Comparison of ENCODE assay signal across 20 mouse cellular contexts in the genomic region with DNA sequence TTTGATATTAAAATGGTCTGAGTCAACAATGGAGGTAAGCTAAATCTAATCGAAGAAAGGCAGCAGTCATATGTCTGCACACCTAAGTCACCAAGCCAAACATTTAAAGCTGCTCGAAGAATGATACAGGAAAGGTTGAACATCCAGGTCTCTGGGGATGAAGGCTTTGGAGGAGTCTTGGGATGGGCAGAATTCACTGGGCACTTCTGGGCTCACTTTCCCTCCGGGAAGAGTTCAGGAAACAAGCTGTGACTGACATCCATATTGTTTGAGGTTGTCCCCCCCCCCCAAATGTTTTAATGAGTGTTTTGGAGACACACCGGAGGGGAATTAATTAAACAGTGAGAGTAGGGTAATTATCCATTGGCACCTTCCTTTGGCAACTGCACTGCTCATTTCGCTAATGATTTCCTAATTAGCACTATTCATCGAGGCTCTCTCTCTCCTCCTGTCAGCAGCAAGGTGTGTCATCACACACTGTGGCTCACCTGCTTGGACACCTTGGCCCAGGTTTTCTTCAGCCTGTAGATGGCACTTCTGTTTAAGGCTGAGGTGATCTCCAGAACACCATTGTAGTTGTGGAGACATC. TPM values are rescaled to one million over a fixed set of nuclear protein-coding genes. Genes with fewer than 3 reads are reported as not detected.
A peak's percentile ranks its signal among the peaks of the same experiment; 100 is the strongest.
DNase-seq lines count a peak whose midpoint lies in the region; ATAC-seq and TF ChIP-seq lines count a peak whose summit lies in the region.
"Had no signal": no experiment of that assay in that cellular context is flagged by ENCODE, and none has a peak within 500 bp of the region (broad histone marks: within the 10 kb centered on the region; RNA-seq: fewer than 3 reads in every experiment).

No protein-coding gene starts in this region.

- peak; percentile 76; the same call in 1 of the 2 replicates for ATAC-seq in forebrain, embryonic 12.5 days (ENCODE audit: low FRiP score)
- ATAC-seq in forebrain, postnatal 0 days, result no peak
- ATAC-seq in hindbrain, embryonic 16.5 days, result peak; percentile 71
- no peak for ATAC-seq in hindbrain, embryonic 14.5 days (ENCODE audit: low FRiP score)
- ATAC-seq in neural tube, embryonic 15.5 days (ENCODE audit: low FRiP score), result peak; percentile 69; the same call in 1 of the 2 replicates
- ATAC-seq in forebrain, embryonic 16.5 days, result peak; percentile 47; the same call in 1 of the 2 replicates
- no peak for ATAC-seq in liver, embryonic 11.5 days (replicated peaks; ENCODE audit: low FRiP score)
- ATAC-seq: intestine, embryonic 15.5 days had no signal

- peaks cover 5% of the 10 kb centered on the region for H3K27me3 ChIP-seq in forebrain, embryonic 12.5 days
- H3K27me3 ChIP-seq in forebrain, postnatal 0 days (ENCODE audit: insufficient read depth, low read length), result no peaks in the 10 kb centered on the region
- H3K27me3 ChIP-seq in hindbrain, embryonic 16.5 days (replicated peaks; ENCODE audit: control insufficient read depth, insufficient read depth, low read length), result no peaks in the 10 kb centered on the region
- no peaks in the 10 kb centered on the region for H3K27me3 ChIP-seq in hindbrain, embryonic 14.5 days (ENCODE audit: control insufficient read depth, insufficient read depth, low read length)
- H3K27me3 ChIP-seq in neural tube, embryonic 15.5 days (replicated peaks), result no peaks in the 10 kb centered on the region
- no peaks in the 10 kb centered on the region for H3K27me3 ChIP-seq in forebrain, embryonic 16.5 days (replicated peaks; ENCODE audit: control insufficient read depth, insufficient read depth, low read length)
- H3K27me3 ChIP-seq in liver, embryonic 11.5 days (replicated peaks; ENCODE audit: control insufficient read depth, insufficient read depth, low read length), result no peaks in the 10 kb centered on the region
- H3K27me3 ChIP-seq: heart, embryonic 12.5 days; intestine, embryonic 15.5 days had no signal

- no peak overlapping the region for H3K4me3 ChIP-seq in forebrain, embryonic 12.5 days (replicated peaks)
- no peak overlapping the region for H3K4me3 ChIP-seq in forebrain, postnatal 0 days (ENCODE audit: low read depth, low read length)
- H3K4me3 ChIP-seq in hindbrain, embryonic 16.5 days (ENCODE audit: low read length), result no peak overlapping the region
- no peak overlapping the region for H3K4me3 ChIP-seq in hindbrain, embryonic 14.5 days (replicated peaks; ENCODE audit: low read length)
- H3K4me3 ChIP-seq in neural tube, embryonic 15.5 days (replicated peaks), result no peak overlapping the region
- H3K4me3 ChIP-seq in forebrain, embryonic 16.5 days (replicated peaks; ENCODE audit: low read length), result no peak overlapping the region
- H3K4me3 ChIP-seq in liver, embryonic 11.5 days (ENCODE audit: low read depth, low read length), result no peak overlapping the region
- H3K4me3 ChIP-seq: heart, adult 2 months; heart, embryonic 12.5 days; intestine, embryonic 15.5 days had no signal

- WGBS in forebrain, embryonic 12.5 days, result 64% methylated on average over 6 of the region's 6 CpGs
- WGBS in forebrain, postnatal 0 days, result 40% methylated on average over 6 of the region's 6 CpGs
- WGBS in hindbrain, embryonic 16.5 days, result 66% methylated on average over 6 of the region's 6 CpGs
- WGBS in hindbrain, embryonic 14.5 days, result 76% methylated on average over 6 of the region's 6 CpGs
- WGBS in neural tube, embryonic 15.5 days, result 53% methylated on average over 6 of the region's 6 CpGs
- WGBS in forebrain, embryonic 16.5 days, result 33% methylated on average over 6 of the region's 6 CpGs
- 84% methylated on average over 6 of the region's 6 CpGs for WGBS in liver, embryonic 11.5 days

- no peak for TF ChIP-seq CTCF in forebrain, postnatal 0 days (IDR thresholded peaks at IDR 0.05; ENCODE audit: low read depth)

- H3K36me3 ChIP-seq in forebrain, embryonic 12.5 days (replicated peaks), result no peaks in the 10 kb centered on the region
- no peaks in the 10 kb centered on the region for H3K36me3 ChIP-seq in forebrain, postnatal 0 days (ENCODE audit: insufficient read depth)
- H3K36me3 ChIP-seq in hindbrain, embryonic 16.5 days (ENCODE audit: control insufficient read depth, insufficient read depth, low read length), result no peaks in the 10 kb centered on the region
- no peaks in the 10 kb centered on the region for H3K36me3 ChIP-seq in hindbrain, embryonic 14.5 days (replicated peaks; ENCODE audit: control insufficient read depth, insufficient read depth)
- H3K36me3 ChIP-seq in neural tube, embryonic 15.5 days, result no peaks in the 10 kb centered on the region
- H3K36me3 ChIP-seq in forebrain, embryonic 16.5 days (ENCODE audit: control insufficient read depth, insufficient read depth), result no peaks in the 10 kb centered on the region
- no peaks in the 10 kb centered on the region for H3K36me3 ChIP-seq in liver, embryonic 11.5 days (ENCODE audit: control insufficient read depth, insufficient read depth, low read length)
- H3K36me3 ChIP-seq: heart, embryonic 12.5 days; intestine, embryonic 15.5 days had no signal

- H3K4me2 ChIP-seq in forebrain, embryonic 12.5 days, result no peak overlapping the region
- H3K4me2 ChIP-seq in forebrain, postnatal 0 days (ENCODE audit: low read depth), result no peak overlapping the region
- H3K4me2 ChIP-seq in hindbrain, embryonic 16.5 days (ENCODE audit: low read length), result no peak overlapping the region
- no peak overlapping the region for H3K4me2 ChIP-seq in hindbrain, embryonic 14.5 days (replicated peaks)
- no peak overlapping the region for H3K4me2 ChIP-seq in neural tube, embryonic 15.5 days
- H3K4me2 ChIP-seq in forebrain, embryonic 16.5 days (ENCODE audit: low read length), result no peak overlapping the region
- no peak overlapping the region for H3K4me2 ChIP-seq in liver, embryonic 11.5 days
- H3K4me2 ChIP-seq: heart, embryonic 12.5 days; intestine, embryonic 15.5 days had no signal

- H3K27ac ChIP-seq in forebrain, embryonic 12.5 days, result no peak overlapping the region
- no peak overlapping the region for H3K27ac ChIP-seq in forebrain, postnatal 0 days (ENCODE audit: low read depth, low read length)
- H3K27ac ChIP-seq in hindbrain, embryonic 16.5 days (ENCODE audit: low read depth, low read length), result no peak overlapping the region
- no peak overlapping the region for H3K27ac ChIP-seq in hindbrain, embryonic 14.5 days
- H3K27ac ChIP-seq in neural tube, embryonic 15.5 days (replicated peaks), result no peak overlapping the region
- no peak overlapping the region for H3K27ac ChIP-seq in forebrain, embryonic 16.5 days (ENCODE audit: low read length)
- H3K27ac ChIP-seq in liver, embryonic 11.5 days (ENCODE audit: low read depth, low read length), result no peak overlapping the region
- H3K27ac ChIP-seq: heart, adult 2 months; intestine, embryonic 15.5 days had no signal

- 0 out of 2 replicates have a peak, but pooled peaks cover 2% of the 10 kb centered on the region for H3K4me1 ChIP-seq in forebrain, embryonic 12.5 days
- no peaks in the 10 kb centered on the region for H3K4me1 ChIP-seq in forebrain, postnatal 0 days (ENCODE audit: insufficient read depth)
- no peaks in the 10 kb centered on the region for H3K4me1 ChIP-seq in hindbrain, embryonic 16.5 days (ENCODE audit: control insufficient read depth, insufficient read depth, low read depth, low read length)
- no peaks in the 10 kb centered on the region for H3K4me1 ChIP-seq in hindbrain, embryonic 14.5 days (replicated peaks; ENCODE audit: control insufficient read depth, insufficient read depth, low read length)
- H3K4me1 ChIP-seq in neural tube, embryonic 15.5 days, result no peaks in the 10 kb centered on the region
- peaks cover 4% of the 10 kb centered on the region; the same call in 1 of the 2 replicates for H3K4me1 ChIP-seq in forebrain, embryonic 16.5 days (replicated peaks; ENCODE audit: control insufficient read depth, insufficient read depth, low read length)
- no peaks in the 10 kb centered on the region for H3K4me1 ChIP-seq in liver, embryonic 11.5 days (replicated peaks; ENCODE audit: control insufficient read depth, insufficient read depth, low read length)
- H3K4me1 ChIP-seq: heart, embryonic 12.5 days; intestine, embryonic 15.5 days had no signal

- no peak overlapping the region for H3K9ac ChIP-seq in forebrain, embryonic 12.5 days
- no peak overlapping the region for H3K9ac ChIP-seq in forebrain, postnatal 0 days
- H3K9ac ChIP-seq in hindbrain, embryonic 16.5 days (ENCODE audit: low read depth, low read length), result no peak overlapping the region
- H3K9ac ChIP-seq in hindbrain, embryonic 14.5 days, result no peak overlapping the region
- H3K9ac ChIP-seq in neural tube, embryonic 15.5 days (replicated peaks), result no peak overlapping the region
- H3K9ac ChIP-seq in forebrain, embryonic 16.5 days (replicated peaks; ENCODE audit: low read depth, low read length), result no peak overlapping the region
- no peak overlapping the region for H3K9ac ChIP-seq in liver, embryonic 11.5 days (ENCODE audit: low read depth, low read length)
- H3K9ac ChIP-seq: heart, embryonic 12.5 days; intestine, embryonic 15.5 days had no signal

- no peak for DNase-seq in forebrain, postnatal 0 days
- DNase-seq in hindbrain, embryonic 14.5 days (ENCODE audit: low spot score), result no peak
- no peak for DNase-seq in neural tube, embryonic 10.5 days (ENCODE audit: extremely low spot score, low spot score)
- DNase-seq in liver, embryonic 11.5 days (ENCODE audit: low spot score), result no peak
- DNase-seq: adrenal gland, adult 2 months; adrenal gland, postnatal 25 days; cerebellum, adult 2 months; cerebellum, postnatal 10 days; gastrocnemius, postnatal 10 days; heart, adult 2 months; kidney, adult 18-20 months had no signal

- H3K9me3 ChIP-seq in forebrain, embryonic 12.5 days, result no peaks in the 10 kb centered on the region
- no peaks in the 10 kb centered on the region for H3K9me3 ChIP-seq in forebrain, postnatal 0 days (ENCODE audit: low read length)
- H3K9me3 ChIP-seq in hindbrain, embryonic 16.5 days (ENCODE audit: control insufficient read depth, low read length), result no peaks in the 10 kb centered on the region
- H3K9me3 ChIP-seq in hindbrain, embryonic 14.5 days (ENCODE audit: control insufficient read depth, low read length), result no peaks in the 10 kb centered on the region
- no peaks in the 10 kb centered on the region for H3K9me3 ChIP-seq in neural tube, embryonic 15.5 days (replicated peaks)
- no peaks in the 10 kb centered on the region for H3K9me3 ChIP-seq in forebrain, embryonic 16.5 days (ENCODE audit: control insufficient read depth, low read length)
- no peaks in the 10 kb centered on the region for H3K9me3 ChIP-seq in liver, embryonic 11.5 days (ENCODE audit: control insufficient read depth, low read length)
- H3K9me3 ChIP-seq: heart, embryonic 12.5 days; intestine, embryonic 15.5 days had no signal

RNA-seq across cellular contexts. Expression of a gene that starts 13.4 kb away (rescaled TPM):
- not detected in 2 replicates for polyA plus RNA-seq in forebrain, embryonic 12.5 days (2016; fragmentation: Nextera tagmentation; extraction: Ambion mirVana)
- total RNA-seq in forebrain, postnatal 0 days (2014; rRNA removed), result 0.14 TPM in 1 of 2 replicates, not detected in the other
- polyA plus RNA-seq in forebrain, postnatal 0 days (2015; fragmentation: Nextera tagmentation; extraction: Ambion mirVana), result not detected in 2 replicates
- polyA plus RNA-seq in hindbrain, embryonic 16.5 days (2015; fragmentation: Nextera tagmentation; extraction: Ambion mirVana), result 0.14 and 0.79 TPM in 2 replicates
- 0.17 TPM in 1 of 2 replicates, not detected in the other for polyA plus RNA-seq in hindbrain, embryonic 14.5 days (2014; fragmentation: Nextera tagmentation; extraction: Ambion mirVana)
- polyA plus RNA-seq in neural tube, embryonic 15.5 days (2015; fragmentation: Nextera tagmentation; extraction: Ambion mirVana), result 0.28 and 0.70 TPM in 2 replicates
- not detected in 2 replicates for polyA plus RNA-seq in forebrain, embryonic 16.5 days (2015; fragmentation: Nextera tagmentation; extraction: Ambion mirVana)
- polyA plus RNA-seq in liver, embryonic 11.5 days (2014; fragmentation: Nextera tagmentation; extraction: Ambion mirVana), result not detected in 2 replicates
- total RNA-seq: adrenal gland, adult 2 months; adrenal gland, postnatal 25 days; ES-E14 had no signal
- polyA plus RNA-seq: adrenal gland, adult 2 months; cerebellum, adult 2 months; embryonic facial prominence, embryonic 11.5 days; kidney, embryonic 14.5 days had no signal

Comparison
In these comparisons a context has a peak if more than half of its experiments do, and no peak if none do; other contexts are left out.
1. ATAC-seq: peak in forebrain, embryonic 12.5 days (single experiment), hindbrain, embryonic 16.5 days (single experiment), neural tube, embryonic 15.5 days (single experiment) and forebrain, embryonic 16.5 days (single experiment); none in forebrain, postnatal 0 days (single experiment), hindbrain, embryonic 14.5 days (single experiment) and liver, embryonic 11.5 days (single experiment).